Mouse (Mus musculus) thymus, adult 2 months (tissue): ENCODE data around the gene Pkdcc. TPM values are rescaled to one million over a fixed set of nuclear protein-coding genes. Genes with fewer than 3 reads are reported as not detected.

Experiments used
- DNase-seq: peaks from one replicate; pipeline ENCODE4 v3.0.0; 2021
- H3K27ac ChIP-seq: fragments of 200-500 bp; 2 replicates; pipeline ENCODE4 v1.5.1; 2012; ENCODE audit warnings: low read length, control low read depth; ENCODE audit not compliant: control insufficient read depth, insufficient read depth
- H3K27me3 ChIP-seq: fragments of 200-500 bp; 2 replicates; pipeline ENCODE4 v1.6.1; 2012; ENCODE audit warnings: mild to moderate bottlenecking, low read length, moderate library complexity, mixed read lengths; ENCODE audit not compliant: control insufficient read depth, insufficient read depth
- H3K36me3 ChIP-seq: fragments of 200-500 bp; 2 replicates; pipeline ENCODE4 v1.6.1; 2012; ENCODE audit warnings: mild to moderate bottlenecking, low read length, moderate library complexity; ENCODE audit not compliant: control insufficient read depth, insufficient read depth
- H3K4me1 ChIP-seq: fragments of 200-500 bp; replicated peaks from 2 replicates; pipeline ENCODE4 v1.6.1; 2012; ENCODE audit warnings: low read length; ENCODE audit not compliant: control insufficient read depth, insufficient read depth
- H3K4me3 ChIP-seq: fragments of 200-500 bp; 2 replicates; pipeline ENCODE4 v1.5.1; 2012; ENCODE audit warnings: mild to moderate bottlenecking, low read length, control low read depth, moderate library complexity; ENCODE audit not compliant: control insufficient read depth, insufficient read depth
- CTCF ChIP-seq: fragments of 200-500 bp; IDR thresholded peaks from 2 replicates; pipeline ENCODE4 v1.5.1; 2012; ENCODE audit warnings: mild to moderate bottlenecking, control low read depth, low read length, moderate library complexity, borderline replicate concordance; ENCODE audit not compliant: control insufficient read depth, poor library complexity, insufficient read depth; ENCODE audit errors: extremely low read depth
- POLR2A ChIP-seq: fragments of 200-500 bp; IDR thresholded peaks from 2 replicates; pipeline ENCODE4 v1.6.1; 2012; ENCODE audit warnings: mild to moderate bottlenecking, low read length, control low read depth, moderate library complexity; ENCODE audit not compliant: control insufficient read depth, poor library complexity, insufficient read depth; ENCODE audit errors: extremely low read depth
- WGBS: fragments of 180-500 bp; shearing (Covaris S2); methylation state at CpG from one replicate; pipeline ENCODE4 v1.1.7; 2018; 5-methylcytosine and 5-hydroxymethylcytosine counted together
- polyA plus RNA-seq: library from polyadenylated mRNA; depleted of rRNA; stranded (reverse); fragments of >200 nt; gene quantifications from 2 replicates; pipeline ENCODE4 v1.2.3, GENCODE M21; 2012

Gene Pkdcc
- polyA plus RNA-seq, 1 experiment, result 50.8 TPM

GRCm38 (mm10) chr17:83222705-83223104 lies 7.6 kb downstream of the Pkdcc start:
- H3K36me3 ChIP-seq, result no peaks in the 10 kb centered on the region
- TF ChIP-seq CTCF, result no peak
- no peak for TF ChIP-seq POLR2A
- 86% methylated on average over 3 of the region's 3 CpGs for WGBS
- no peaks in the 10 kb centered on the region for H3K27me3 ChIP-seq
- H3K4me3 ChIP-seq, result no peak overlapping the region
- DNase-seq, result no peak
- no peak overlapping the region for H3K27ac ChIP-seq
- H3K4me1 ChIP-seq, result no peaks in the 10 kb centered on the region

- no peak overlapping the region for H3K4me3 ChIP-seq
- no peak overlapping the region for H3K27ac ChIP-seq
- TF ChIP-seq POLR2A (no peak), CTCF (no peak)
- 90% methylated on average over 13 of the region's 13 CpGs for WGBS
- no peaks in the 10 kb centered on the region for H3K27me3 ChIP-seq
- H3K4me1 ChIP-seq, result no peaks in the 10 kb centered on the region
- no peaks in the 10 kb centered on the region for H3K36me3 ChIP-seq
- DNase-seq, result no peak
These were observed 9.4 kb downstream of the Pkdcc start for GRCm38 (mm10) chr17:83224451-83224971.

GRCm38 (mm10) chr17:83226395-83226986 lies 11.4 kb downstream of the Pkdcc start:
- 90% methylated on average over 8 of the region's 8 CpGs for WGBS

GRCm38 (mm10) chr17:83231357-83231756 lies 16.3 kb downstream of the Pkdcc start:
- H3K4me1 ChIP-seq, result no peaks in the 10 kb centered on the region
- no peak overlapping the region for H3K27ac ChIP-seq
- no peaks in the 10 kb centered on the region for H3K36me3 ChIP-seq
- no peak for DNase-seq
- no peak overlapping the region for H3K4me3 ChIP-seq
- no peak for TF ChIP-seq CTCF
- TF ChIP-seq POLR2A, result no peak
- WGBS, result 89% methylated on average over 11 of the region's 11 CpGs
- H3K27me3 ChIP-seq, result no peaks in the 10 kb centered on the region

More at GRCm38 (mm10) chr17:83226395-83226986, 11.4 kb downstream of the Pkdcc start:
- Histone ChIP-seq H3K4me1 (no peaks in the 10 kb centered on the region), H3K27me3 (no peaks in the 10 kb centered on the region), H3K36me3 (no peaks in the 10 kb centered on the region), H3K27ac (no peak overlapping the region), H3K4me3 (no peak overlapping the region)
- TF ChIP-seq POLR2A, result no peak
- no peak for TF ChIP-seq CTCF
- no peak for DNase-seq

GRCm38 (mm10) chr17:83235227-83235626 lies 20.1 kb downstream of the Pkdcc start:
- TF ChIP-seq POLR2A, result no peak
- TF ChIP-seq CTCF, result no peak
- no peak overlapping the region for H3K27ac ChIP-seq
- H3K36me3 ChIP-seq, result no peaks in the 10 kb centered on the region
- no peak overlapping the region for H3K4me3 ChIP-seq
- WGBS, result 92% methylated on average over 10 of the region's 10 CpGs
- no peaks in the 10 kb centered on the region for H3K27me3 ChIP-seq
- DNase-seq, result no peak
- no peaks in the 10 kb centered on the region for H3K4me1 ChIP-seq

- DNase-seq, result no peak
- no peak for TF ChIP-seq POLR2A
- TF ChIP-seq CTCF, result no peak
- H3K36me3 ChIP-seq, result no peaks in the 10 kb centered on the region
- no peaks in the 10 kb centered on the region for H3K27me3 ChIP-seq
- H3K4me3 ChIP-seq, result no peak overlapping the region
- 76% methylated on average over 8 of the region's 8 CpGs for WGBS
- H3K4me1 ChIP-seq, result no peaks in the 10 kb centered on the region
- no peak overlapping the region for H3K27ac ChIP-seq
These were observed 21.1 kb downstream of the Pkdcc start for GRCm38 (mm10) chr17:83236202-83236601.

- no peak overlapping the region for H3K4me3 ChIP-seq
- TF ChIP-seq POLR2A (no peak), CTCF (no peak)
- DNase-seq, result no peak
- no peaks in the 10 kb centered on the region for H3K27me3 ChIP-seq
- H3K4me1 ChIP-seq, result no peaks in the 10 kb centered on the region
- 89% methylated on average over 16 of the region's 16 CpGs for WGBS
- H3K27ac ChIP-seq, result no peak overlapping the region
- no peaks in the 10 kb centered on the region for H3K36me3 ChIP-seq
These were observed 23.3 kb downstream of the Pkdcc start for GRCm38 (mm10) chr17:83238123-83239058.
